Comparison of ENCODE assay signal across 8 mouse cellular contexts in the genomic region with DNA sequence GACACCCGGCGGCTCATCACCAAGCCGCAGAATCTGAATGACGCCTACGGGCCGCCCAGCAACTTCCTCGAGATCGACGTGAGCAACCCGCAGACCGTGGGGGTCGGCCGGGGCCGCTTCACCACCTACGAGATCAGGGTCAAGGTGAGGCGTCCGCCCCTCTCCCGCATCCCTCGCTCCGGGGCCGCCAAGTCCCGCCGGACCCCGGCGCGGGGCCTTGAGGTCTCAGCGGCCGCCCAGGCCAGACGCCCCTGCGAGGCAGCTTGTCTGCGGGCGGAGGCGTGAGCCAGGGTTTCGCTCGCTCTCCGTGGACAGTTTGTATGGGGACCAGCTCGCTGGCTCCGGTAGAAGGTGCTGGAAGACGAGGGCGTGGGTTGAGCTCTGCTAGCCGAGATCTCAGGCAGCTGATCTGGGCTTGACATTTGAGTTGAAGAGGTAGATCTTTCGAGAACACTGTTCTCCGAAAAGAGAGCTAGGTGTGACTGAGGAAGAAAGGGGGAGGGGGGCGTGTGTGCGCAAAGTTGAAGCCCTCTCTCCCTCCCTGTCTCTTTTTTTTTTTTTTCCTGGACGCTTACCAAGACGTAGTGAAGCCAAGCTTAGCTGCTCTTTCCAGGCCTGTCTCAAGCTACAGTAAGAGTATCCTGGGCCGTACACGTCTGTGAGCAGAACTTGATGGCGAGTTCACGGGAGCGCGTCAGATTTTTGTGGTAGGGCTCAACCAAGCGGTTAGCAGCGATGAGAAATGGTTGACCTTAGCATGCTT. TPM values are rescaled to one million over a fixed set of nuclear protein-coding genes. Genes with fewer than 3 reads are reported as not detected.
A peak's percentile ranks its signal among the peaks of the same experiment; 100 is the strongest.
DNase-seq lines count a peak whose midpoint lies in the region; ATAC-seq and TF ChIP-seq lines count a peak whose summit lies in the region.

No protein-coding gene starts in this region.

- H3K27ac ChIP-seq in heart, embryonic 10.5 days = peak overlapping the region; percentile 96
- H3K27ac ChIP-seq in kidney, postnatal 0 days = peak overlapping the region; percentile 98
- peak overlapping the region; percentile 99 for H3K27ac ChIP-seq in liver, embryonic 13.5 days
- H3K27ac ChIP-seq in neural tube, embryonic 12.5 days = peak overlapping the region; percentile 94

- TF ChIP-seq CTCF in kidney, postnatal 0 days (IDR thresholded peaks at IDR 0.05; ENCODE audit: low read depth) = no peak

- H3K9me3 ChIP-seq in heart, embryonic 10.5 days = no peaks in the 10 kb centered on the region
- no peaks in the 10 kb centered on the region for H3K9me3 ChIP-seq in kidney, postnatal 0 days (replicated peaks; ENCODE audit: low read length)
- H3K9me3 ChIP-seq in liver, embryonic 13.5 days (replicated peaks) = no peaks in the 10 kb centered on the region
- no peaks in the 10 kb centered on the region for H3K9me3 ChIP-seq in neural tube, embryonic 12.5 days

- peak overlapping the region; percentile 92 for H3K9ac ChIP-seq in kidney, postnatal 0 days (ENCODE audit: low read depth, low read length)
- H3K9ac ChIP-seq in liver, embryonic 13.5 days = peak overlapping the region; percentile 99
- peak overlapping the region; percentile 88 for H3K9ac ChIP-seq in neural tube, embryonic 12.5 days

- H3K4me1 ChIP-seq in heart, embryonic 10.5 days = peaks cover 13% of the 10 kb centered on the region
- 0 out of 2 replicates have a peak, but pooled peaks cover 3% of the 10 kb centered on the region for H3K4me1 ChIP-seq in kidney, postnatal 0 days (replicated peaks; ENCODE audit: insufficient read depth, low read length)
- H3K4me1 ChIP-seq in liver, embryonic 13.5 days (replicated peaks) = peaks cover 70% of the 10 kb centered on the region
- H3K4me1 ChIP-seq in neural tube, embryonic 12.5 days = 0 out of 2 replicates have a peak, but pooled peaks cover 2% of the 10 kb centered on the region

- H3K4me2 ChIP-seq in kidney, postnatal 0 days (ENCODE audit: low read length) = peak overlapping the region; percentile 60
- H3K4me2 ChIP-seq in liver, embryonic 13.5 days = peak overlapping the region; percentile 77
- peak overlapping the region; percentile 75 for H3K4me2 ChIP-seq in neural tube, embryonic 12.5 days (replicated peaks)

- ATAC-seq in kidney, postnatal 0 days (replicated peaks; ENCODE audit: low FRiP score, low read depth) = peak; percentile 35
- ATAC-seq in liver, embryonic 13.5 days (ENCODE audit: low read depth) = peak; percentile 44
- ATAC-seq in neural tube, embryonic 12.5 days (ENCODE audit: low FRiP score, low read depth) = peak; percentile 62

- under 1% methylated on average over 55 of the region's 55 CpGs for WGBS in heart, embryonic 10.5 days
- WGBS in kidney, postnatal 0 days = 0% methylated on average over 55 of the region's 55 CpGs
- WGBS in liver, embryonic 13.5 days (ENCODE audit: insufficient replicate concordance) = under 1% methylated on average over 55 of the region's 55 CpGs
- 1% methylated on average over 55 of the region's 55 CpGs for WGBS in neural tube, embryonic 12.5 days

- peaks cover 13% of the 10 kb centered on the region; the same call in 1 of the 2 replicates for H3K36me3 ChIP-seq in heart, embryonic 10.5 days
- H3K36me3 ChIP-seq in kidney, postnatal 0 days (ENCODE audit: insufficient read depth, low read length) = no peaks in the 10 kb centered on the region
- H3K36me3 ChIP-seq in liver, embryonic 13.5 days = peaks cover 16% of the 10 kb centered on the region
- no peaks in the 10 kb centered on the region for H3K36me3 ChIP-seq in neural tube, embryonic 12.5 days

- peak overlapping the region; percentile 91 for H3K4me3 ChIP-seq in heart, embryonic 10.5 days
- H3K4me3 ChIP-seq in kidney, postnatal 0 days (replicated peaks; ENCODE audit: low read depth, low read length) = peak overlapping the region; percentile 94
- H3K4me3 ChIP-seq in liver, embryonic 13.5 days (replicated peaks) = peak overlapping the region; percentile 94
- peak overlapping the region; percentile 84 for H3K4me3 ChIP-seq in neural tube, embryonic 12.5 days

- no peaks in the 10 kb centered on the region for H3K27me3 ChIP-seq in heart, embryonic 10.5 days (ENCODE audit: insufficient read depth, poor library complexity, severe bottlenecking)
- no peaks in the 10 kb centered on the region for H3K27me3 ChIP-seq in kidney, postnatal 0 days (ENCODE audit: insufficient read depth, low read length)
- no peaks in the 10 kb centered on the region for H3K27me3 ChIP-seq in liver, embryonic 13.5 days
- H3K27me3 ChIP-seq in neural tube, embryonic 12.5 days (replicated peaks) = no peaks in the 10 kb centered on the region

- DNase-seq in 3T3-L1 (ENCODE audit: low read depth, low spot score) = peak; percentile 75
- peak; percentile 75 for DNase-seq in Muller cell, postnatal 12 days (ENCODE audit: inconsistent ontology term)
- DNase-seq in embryo, embryonic 9.5 days (ENCODE audit: extremely low spot score) = peak; percentile 62
- DNase-seq in heart, embryonic 10.5 days (ENCODE audit: low spot score) = peak; percentile 91
- DNase-seq in kidney, postnatal 0 days (ENCODE audit: low spot score) = peak; percentile 80
- peak; percentile 59 for DNase-seq in liver, embryonic 13.5 days
- DNase-seq in testis, postnatal 10 days (ENCODE audit: low spot score) = peak; percentile 76

RNA-seq across cellular contexts. Expression of gene Snx3, which starts 0.7 kb away (rescaled TPM):
- 339 and 374 TPM in 2 replicates for polyA plus RNA-seq in heart, embryonic 10.5 days (2016; fragmentation: Nextera tagmentation; extraction: Ambion mirVana)
- polyA plus RNA-seq in kidney, postnatal 0 days (2015; fragmentation: Nextera tagmentation; extraction: Ambion mirVana) = 326 and 345 TPM in 2 replicates
- 294 and 318 TPM in 2 replicates for polyA plus RNA-seq in liver, embryonic 13.5 days (2015; fragmentation: Nextera tagmentation; extraction: Ambion mirVana)
- polyA plus RNA-seq in neural tube, embryonic 12.5 days (2016; fragmentation: Nextera tagmentation; extraction: Ambion mirVana) = 221 and 226 TPM in 2 replicates

RNA-seq across cellular contexts. Expression of gene Afg1l, which starts 24.2 kb away (rescaled TPM):
- 8.7 and 11.3 TPM in 2 replicates for polyA plus RNA-seq in heart, embryonic 10.5 days (2016; fragmentation: Nextera tagmentation; extraction: Ambion mirVana)
- polyA plus RNA-seq in kidney, postnatal 0 days (2015; fragmentation: Nextera tagmentation; extraction: Ambion mirVana) = 8.3 and 9.6 TPM in 2 replicates
- polyA plus RNA-seq in liver, embryonic 13.5 days (2015; fragmentation: Nextera tagmentation; extraction: Ambion mirVana) = 2.4 and 2.7 TPM in 2 replicates
- polyA plus RNA-seq in neural tube, embryonic 12.5 days (2016; fragmentation: Nextera tagmentation; extraction: Ambion mirVana) = 5.1 and 6.3 TPM in 2 replicates

Comparison
In these comparisons a context has a peak if more than half of its experiments do, and no peak if none do; other contexts are left out.
1. Peak in every context shown above with its lines: DNase-seq, ATAC-seq, H3K4me3 ChIP-seq and H3K27ac ChIP-seq.